Mouse (Mus musculus): ENCODE results near the gene Coro2b. TPM values are rescaled to one million over a fixed set of nuclear protein-coding genes. Genes with fewer than 3 reads are reported as not detected.

Gene Coro2b
- polyA plus RNA-seq, 2 experiments: 0.57 to 1.1 TPM

GRCm38 (mm10) chr9:62560432-62560831 lies 23.6 kb upstream of the Coro2b start:
- no peak for DNase-seq (ENCODE audit: low read depth in 3 of 3, low spot score in 3 of 3)
- Histone ChIP-seq H3K4me1 (replicated peaks; ENCODE audit: control insufficient read depth in 2 of 2, insufficient read depth in 2 of 2, low read length in 1 of 2) (no peaks in the 10 kb centered on the region), H3K9me3 (ENCODE audit: control insufficient read depth, low read length) (no peaks in the 10 kb centered on the region), H3K36me3 (replicated peaks; ENCODE audit: control insufficient read depth, insufficient read depth, low read depth) (no peaks in the 10 kb centered on the region), H3K27ac (no peak overlapping the region), H3K9ac (replicated peaks) (no peak overlapping the region), H3K4me2 (ENCODE audit: low read depth) (no peak overlapping the region), H3K4me3 (ENCODE audit: insufficient read depth in 1 of 2, low read depth in 2 of 2, low read length in 2 of 2) (no peak overlapping the region), H3K27me3 (ENCODE audit: control insufficient read depth, insufficient read depth, low read length) (no peaks in the 10 kb centered on the region)
- no peak for TF ChIP-seq EP300 (IDR thresholded peaks at IDR 0.05; ENCODE audit: low read depth)
- no peak for TF ChIP-seq CTCF (IDR thresholded peaks at IDR 0.05; ENCODE audit: low read depth)
- no peak for ATAC-seq (ENCODE audit: insufficient read depth)
- 65% methylated on average over 4 of the region's 4 CpGs for WGBS (ENCODE audit: insufficient replicate concordance)

DNA sequence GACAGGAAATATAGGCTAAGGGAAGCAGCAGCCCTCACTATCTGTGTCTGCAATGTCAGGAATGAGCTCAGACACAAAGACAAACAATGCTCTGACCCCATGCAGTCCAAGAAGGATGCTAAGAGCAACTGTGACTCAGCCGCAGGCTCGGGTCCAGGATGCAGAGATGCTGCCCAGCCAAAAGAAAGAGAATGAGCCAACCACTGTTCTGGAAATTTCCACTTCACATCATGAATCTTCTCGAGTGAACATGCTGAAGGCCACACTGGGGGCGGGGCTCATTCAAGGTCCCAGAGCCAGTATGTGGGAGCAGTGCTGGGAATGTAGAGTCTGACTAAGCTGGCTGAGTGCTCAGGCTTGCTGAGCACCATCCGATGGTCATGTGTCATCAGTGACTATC lies 23.2 kb upstream of the Coro2b start:
- no peaks in the 10 kb centered on the region for H3K4me1 ChIP-seq (replicated peaks; ENCODE audit: control insufficient read depth in 2 of 2, insufficient read depth in 2 of 2, low read length in 1 of 2)
- no peak overlapping the region for H3K4me2 ChIP-seq (ENCODE audit: low read depth)
- 38% methylated on average over 5 of the region's 5 CpGs for WGBS (ENCODE audit: insufficient replicate concordance)
- H3K27ac ChIP-seq: no peak overlapping the region
- H3K9ac ChIP-seq (replicated peaks): no peak overlapping the region
- H3K4me3 ChIP-seq (ENCODE audit: insufficient read depth in 1 of 2, low read depth in 2 of 2, low read length in 2 of 2): no peak overlapping the region
- TF ChIP-seq CTCF (IDR thresholded peaks at IDR 0.05; ENCODE audit: low read depth) (no peak), EP300 (IDR thresholded peaks at IDR 0.05; ENCODE audit: low read depth) (no peak)
- H3K36me3 ChIP-seq (replicated peaks; ENCODE audit: control insufficient read depth, insufficient read depth, low read depth): no peaks in the 10 kb centered on the region
- DNase-seq (ENCODE audit: low read depth in 3 of 3, low spot score in 3 of 3) (no peak), ATAC-seq (ENCODE audit: insufficient read depth) (no peak)
- no peaks in the 10 kb centered on the region for H3K27me3 ChIP-seq (ENCODE audit: control insufficient read depth, insufficient read depth, low read length)
- no peaks in the 10 kb centered on the region for H3K9me3 ChIP-seq (ENCODE audit: control insufficient read depth, low read length)

DNA sequence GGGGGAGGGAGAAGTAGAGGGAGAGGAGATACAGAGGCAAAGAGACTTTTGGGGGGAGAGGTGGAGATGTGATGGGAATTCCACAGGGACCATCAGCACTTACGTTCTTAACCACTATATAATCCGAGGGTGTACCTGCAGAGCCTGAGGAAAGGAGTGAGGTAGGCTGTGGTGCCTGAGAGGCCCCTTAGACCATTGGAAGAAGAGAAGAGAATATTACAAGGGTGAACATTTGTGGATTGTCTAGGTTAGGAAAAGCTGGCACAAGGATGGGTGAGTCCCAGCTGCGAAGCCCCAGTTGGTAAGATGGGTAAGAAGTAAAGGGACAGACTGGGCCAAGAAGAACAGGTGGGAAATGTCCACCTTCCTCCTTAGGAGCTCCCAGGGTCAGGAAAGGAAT lies 22.6 kb upstream of the Coro2b start:
- WGBS (ENCODE audit: insufficient replicate concordance): 46% methylated on average over 3 of the region's 3 CpGs
- Histone ChIP-seq H3K4me1 (replicated peaks; ENCODE audit: control insufficient read depth in 2 of 2, insufficient read depth in 2 of 2, low read length in 1 of 2) (no peaks in the 10 kb centered on the region), H3K9ac (replicated peaks) (no peak overlapping the region), H3K27me3 (ENCODE audit: control insufficient read depth, insufficient read depth, low read length) (no peaks in the 10 kb centered on the region), H3K36me3 (replicated peaks; ENCODE audit: control insufficient read depth, insufficient read depth, low read depth) (no peaks in the 10 kb centered on the region), H3K27ac (no peak overlapping the region), H3K9me3 (ENCODE audit: control insufficient read depth, low read length) (no peaks in the 10 kb centered on the region), H3K4me2 (ENCODE audit: low read depth) (no peak overlapping the region), H3K4me3 (ENCODE audit: insufficient read depth in 1 of 2, low read depth in 2 of 2, low read length in 2 of 2) (no peak overlapping the region)
- TF ChIP-seq CTCF (IDR thresholded peaks at IDR 0.05; ENCODE audit: low read depth) (no peak), EP300 (IDR thresholded peaks at IDR 0.05; ENCODE audit: low read depth) (no peak)
- no peak for DNase-seq (ENCODE audit: low read depth in 3 of 3, low spot score in 3 of 3)
- ATAC-seq (ENCODE audit: insufficient read depth): no peak

GRCm38 (mm10) chr9:62558058-62558457 lies 21.2 kb upstream of the Coro2b start:
- no peak for TF ChIP-seq CTCF (IDR thresholded peaks at IDR 0.05; ENCODE audit: low read depth)
- no peak for TF ChIP-seq EP300 (IDR thresholded peaks at IDR 0.05; ENCODE audit: low read depth)
- Histone ChIP-seq H3K4me3 (ENCODE audit: insufficient read depth in 1 of 2, low read depth in 2 of 2, low read length in 2 of 2) (no peak overlapping the region), H3K4me1 (replicated peaks; ENCODE audit: control insufficient read depth in 2 of 2, insufficient read depth in 2 of 2, low read length in 1 of 2) (no peaks in the 10 kb centered on the region), H3K36me3 (replicated peaks; ENCODE audit: control insufficient read depth, insufficient read depth, low read depth) (no peaks in the 10 kb centered on the region), H3K9me3 (ENCODE audit: control insufficient read depth, low read length) (no peaks in the 10 kb centered on the region), H3K9ac (replicated peaks) (no peak overlapping the region), H3K4me2 (ENCODE audit: low read depth) (no peak overlapping the region), H3K27me3 (ENCODE audit: control insufficient read depth, insufficient read depth, low read length) (no peaks in the 10 kb centered on the region), H3K27ac (no peak overlapping the region)
- WGBS (ENCODE audit: insufficient replicate concordance): 70% methylated on average over 8 of the region's 8 CpGs
- ATAC-seq (ENCODE audit: insufficient read depth): no peak
- no peak for DNase-seq (ENCODE audit: low read depth in 3 of 3, low spot score in 3 of 3)

GRCm38 (mm10) chr9:62556748-62557147 lies 19.9 kb upstream of the Coro2b start:
- Histone ChIP-seq H3K9me3 (ENCODE audit: control insufficient read depth, low read length) (no peaks in the 10 kb centered on the region), H3K36me3 (replicated peaks; ENCODE audit: control insufficient read depth, insufficient read depth, low read depth) (no peaks in the 10 kb centered on the region), H3K9ac (replicated peaks) (no peak overlapping the region), H3K27ac (no peak overlapping the region), H3K27me3 (ENCODE audit: control insufficient read depth, insufficient read depth, low read length) (no peaks in the 10 kb centered on the region), H3K4me1 (replicated peaks; ENCODE audit: control insufficient read depth in 2 of 2, insufficient read depth in 2 of 2, low read length in 1 of 2) (no peaks in the 10 kb centered on the region), H3K4me3 (ENCODE audit: insufficient read depth in 1 of 2, low read depth in 2 of 2, low read length in 2 of 2) (no peak overlapping the region), H3K4me2 (ENCODE audit: low read depth) (no peak overlapping the region)
- TF ChIP-seq CTCF (IDR thresholded peaks at IDR 0.05; ENCODE audit: low read depth) (no peak), EP300 (IDR thresholded peaks at IDR 0.05; ENCODE audit: low read depth) (no peak)
- ATAC-seq (ENCODE audit: insufficient read depth) (no peak), DNase-seq (ENCODE audit: low read depth in 3 of 3, low spot score in 3 of 3) (no peak)
- WGBS (ENCODE audit: insufficient replicate concordance): 77% methylated on average over 6 of the region's 6 CpGs

Data from liver, embryonic 14.5 days (tissue).